Mouse (Mus musculus): Measurements from ENCODE around the gene Snrpa1.

DNA sequence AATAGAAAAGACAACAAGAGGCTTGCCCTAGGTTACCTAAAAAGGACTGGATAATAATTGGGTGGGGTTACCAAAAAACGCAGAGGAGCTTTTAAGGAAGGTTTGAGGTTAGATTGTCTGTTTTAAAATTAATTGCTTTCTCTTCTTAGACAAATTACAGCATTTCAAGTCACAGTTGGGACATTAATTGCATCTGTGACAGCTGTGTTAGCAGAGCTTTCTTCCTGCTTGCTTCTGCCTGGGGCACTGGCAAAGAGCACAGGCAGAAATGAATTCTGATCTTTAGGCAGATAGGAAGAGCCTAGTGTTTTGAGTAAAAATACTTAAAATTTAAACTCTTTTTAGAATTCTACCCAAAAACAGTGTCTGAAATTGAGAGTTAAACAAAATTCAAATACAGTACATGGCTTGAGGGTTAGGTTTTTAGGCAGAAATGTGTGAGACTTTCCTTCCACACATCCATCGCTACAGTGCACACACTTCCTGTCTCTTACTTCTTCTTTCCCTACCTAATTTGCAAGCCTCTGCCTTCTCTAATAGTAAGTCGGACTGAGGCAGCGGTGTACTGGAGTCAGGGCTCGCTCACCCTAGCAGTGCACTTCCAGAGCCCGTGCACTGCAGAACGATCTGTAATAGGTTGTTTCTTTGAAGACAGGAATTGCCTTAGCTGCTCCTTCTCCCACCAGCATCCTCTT lies 62.0 kb downstream of the Snrpa1 start:
- TF ChIP-seq GATA1 (IDR thresholded peaks at IDR 0.05; ENCODE audit: borderline replicate concordance, low read length) = no peak
- no peak for TF ChIP-seq FLI1 (IDR thresholded peaks at IDR 0.05; ENCODE audit: low read length)
